Mouse (Mus musculus) stomach, embryonic 16.5 days (tissue): ENCODE data around the gene Rapgefl1. TPM values are rescaled to one million over a fixed set of nuclear protein-coding genes. Genes with fewer than 3 reads are reported as not detected.

ENCODE experiments used
- ATAC-seq: fragments of 200-750 bp; cut with Nextera tagmentation; 2 replicates; pipeline ENCODE4 v1.8.0; 2017; ENCODE audit warnings: moderate number of reproducible peaks, moderate TSS enrichment; ENCODE audit not compliant: insufficient read depth, low FRiP score
- H3K27ac ChIP-seq: fragments of 300-500 bp; sonication (generic); 2 replicates; pipeline ENCODE4 v1.5.1; 2014; ENCODE audit warnings: low read length
- H3K27me3 ChIP-seq: fragments of 300-500 bp; sonication (generic); 2 replicates; pipeline ENCODE4 v1.6.1; 2014; ENCODE audit warnings: low read length, control low read depth, mixed read lengths; ENCODE audit not compliant: control insufficient read depth, insufficient read depth
- H3K36me3 ChIP-seq: fragments of 300-500 bp; sonication (generic); 2 replicates; pipeline ENCODE4 v1.6.1; 2014; ENCODE audit warnings: low read length; ENCODE audit not compliant: control insufficient read depth, insufficient read depth
- H3K4me1 ChIP-seq: fragments of 300-500 bp; sonication (generic); 2 replicates; pipeline ENCODE4 v1.6.1; 2014; ENCODE audit warnings: low read length, control low read depth, mixed read lengths; ENCODE audit not compliant: control insufficient read depth, insufficient read depth
- H3K4me2 ChIP-seq: fragments of 300-500 bp; sonication (generic); 2 replicates; pipeline ENCODE4 v1.6.1; 2014; ENCODE audit warnings: low read depth, low read length, mixed read lengths
- H3K4me3 ChIP-seq: fragments of 300-500 bp; sonication (generic); replicated peaks from 2 replicates; pipeline ENCODE4 v1.5.1; 2014; ENCODE audit warnings: mild to moderate bottlenecking, low read length
- H3K9ac ChIP-seq: fragments of 300-500 bp; sonication (generic); 2 replicates; pipeline ENCODE4 v1.6.1; 2014; ENCODE audit warnings: low read length
- H3K9me3 ChIP-seq: fragments of 300-500 bp; sonication (generic); replicated peaks from 2 replicates; pipeline ENCODE4 v1.6.1; 2016; ENCODE audit warnings: low read length, control low read depth; ENCODE audit not compliant: control insufficient read depth
- WGBS: fragments of 180-500 bp; shearing (Covaris S2); extraction: QIAGEN DNeasy Blood & Tissue Kit; methylation state at CpG from one replicate; pipeline ENCODE4 v1.1.7; 2014; 5-methylcytosine and 5-hydroxymethylcytosine counted together
- polyA plus RNA-seq: library from polyadenylated mRNA; unstranded; fragments of >200 nt; fragmentation: Nextera tagmentation; extraction: Ambion mirVana; gene quantifications from 2 replicates; pipeline ENCODE4 v1.2.1, GENCODE M21; 2015

Gene Rapgefl1
- polyA plus RNA-seq, 1 experiment from 2014 or later, result 6.5 TPM

GRCm38 (mm10) chr11:98877001-98877400 lies 40.4 kb downstream of the Rapgefl1 start:
- ATAC-seq, result no peak
- Histone ChIP-seq H3K27me3 (no peaks in the 10 kb centered on the region), H3K9me3 (no peaks in the 10 kb centered on the region), H3K4me2 (no peak overlapping the region), H3K27ac (no peak overlapping the region), H3K36me3 (no peaks in the 10 kb centered on the region), H3K9ac (no peak overlapping the region), H3K4me3 (no peak overlapping the region), H3K4me1 (no peaks in the 10 kb centered on the region; the same call in 1 of the 2 replicates)
- WGBS, result 76% methylated on average over 9 of the region's 9 CpGs

DNA sequence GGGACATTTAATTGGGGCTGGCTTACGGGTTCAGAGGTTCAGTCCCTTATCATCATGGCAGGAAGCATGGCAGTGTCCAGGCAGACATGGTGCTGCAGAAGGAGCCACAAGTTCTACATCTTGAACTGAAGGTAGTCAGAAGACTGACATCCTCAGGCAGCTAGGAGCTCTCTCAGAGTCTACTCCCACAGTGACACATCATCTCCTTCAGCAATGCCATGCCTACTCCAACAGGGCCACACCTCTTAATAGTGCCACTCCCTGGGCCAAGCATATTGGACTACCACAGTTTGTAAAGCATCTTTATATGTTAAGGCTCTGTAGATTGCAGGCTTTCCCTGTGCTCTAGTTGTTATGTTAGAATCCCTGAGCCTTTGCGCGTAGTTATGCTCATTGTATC lies 51.1 kb downstream of the Rapgefl1 start:
- no peak overlapping the region for H3K27ac ChIP-seq
- H3K36me3 ChIP-seq, result peaks cover 21% of the 10 kb centered on the region
- H3K27me3 ChIP-seq, result no peaks in the 10 kb centered on the region
- no peak overlapping the region for H3K9ac ChIP-seq
- no peaks in the 10 kb centered on the region for H3K9me3 ChIP-seq
- H3K4me3 ChIP-seq, result no peak overlapping the region
- no peak overlapping the region for H3K4me2 ChIP-seq
- ATAC-seq, result no peak
- H3K4me1 ChIP-seq, result 0 out of 2 replicates have a peak, but pooled peaks cover 6% of the 10 kb centered on the region
- 97% methylated on average over 3 of the region's 3 CpGs for WGBS

- Histone ChIP-seq H3K4me3 (no peak overlapping the region), H3K9me3 (no peaks in the 10 kb centered on the region), H3K4me2 (no peak overlapping the region), H3K27me3 (no peaks in the 10 kb centered on the region), H3K4me1 (0 out of 2 replicates have a peak, but pooled peaks cover 6% of the 10 kb centered on the region), H3K36me3 (peaks cover 29% of the 10 kb centered on the region), H3K27ac (no peak overlapping the region), H3K9ac (no peak overlapping the region)
- ATAC-seq, result no peak
- WGBS, result 93% methylated on average over 4 of the region's 4 CpGs
Observed at GRCm38 (mm10) chr11:98889077-98889476, 52.5 kb downstream of the Rapgefl1 start.

DNA sequence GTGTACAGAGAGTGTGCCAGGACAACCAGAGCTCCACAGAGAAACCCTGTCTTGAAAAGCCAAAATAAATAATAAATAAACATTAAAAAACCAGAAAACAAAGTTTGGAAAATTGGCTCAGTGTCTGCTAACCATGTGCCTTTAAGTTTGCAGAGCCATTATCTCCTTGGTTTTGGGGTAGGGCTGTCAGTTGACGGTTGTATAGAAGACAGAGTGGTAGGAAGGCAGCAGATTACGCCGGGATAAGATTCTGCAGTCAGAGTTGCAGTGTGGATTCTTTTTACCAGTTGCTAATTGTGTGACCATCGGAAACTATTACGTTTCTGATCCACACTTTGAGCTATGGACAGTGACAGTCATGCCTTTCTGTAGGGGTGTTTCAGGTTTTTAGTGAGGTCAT lies 53.4 kb downstream of the Rapgefl1 start:
- ATAC-seq, result no peak
- Histone ChIP-seq H3K4me2 (no peak overlapping the region), H3K4me1 (0 out of 2 replicates have a peak, but pooled peaks cover 6% of the 10 kb centered on the region), H3K27me3 (no peaks in the 10 kb centered on the region), H3K36me3 (peaks cover 26% of the 10 kb centered on the region), H3K9me3 (no peaks in the 10 kb centered on the region), H3K4me3 (no peak overlapping the region), H3K9ac (no peak overlapping the region), H3K27ac (no peak overlapping the region)
- 80% methylated on average over 5 of the region's 5 CpGs for WGBS

GRCm38 (mm10) chr11:98892426-98892825 lies 55.8 kb downstream of the Rapgefl1 start:
- H3K27ac ChIP-seq, result no peak overlapping the region

DNA sequence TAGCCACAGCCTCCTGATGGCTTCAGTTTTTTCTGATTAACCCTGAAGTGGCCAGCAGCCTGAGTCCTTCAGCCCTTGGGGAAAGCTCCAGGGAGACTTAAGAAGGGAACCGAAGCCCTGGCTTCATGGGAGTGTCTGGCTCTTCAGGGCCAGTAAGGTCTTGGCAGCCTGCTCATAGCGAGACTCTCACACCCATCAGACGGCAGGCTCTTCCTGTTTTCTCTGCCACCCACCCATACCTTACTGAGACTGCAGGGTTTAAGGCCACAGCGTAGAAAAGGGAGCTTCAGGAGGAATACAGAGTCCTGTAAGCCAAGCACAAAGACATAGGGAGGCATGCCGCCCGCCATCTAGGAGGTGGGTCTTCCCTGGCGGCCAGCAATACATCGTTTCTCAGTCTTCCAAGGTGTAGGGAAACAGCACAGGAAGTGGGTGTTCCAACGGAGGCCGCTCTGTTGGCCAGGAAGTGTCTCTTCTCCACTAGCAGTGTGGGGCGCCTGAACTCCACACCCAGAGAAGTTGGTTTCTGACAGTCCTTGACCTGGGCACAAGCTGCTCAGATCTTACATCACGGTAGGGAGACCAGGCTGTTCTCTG lies 64.0 kb downstream of the Rapgefl1 start:
- 0 out of 2 replicates have a peak, but pooled peaks cover 8% of the 10 kb centered on the region for H3K36me3 ChIP-seq
- H3K9me3 ChIP-seq, result no peaks in the 10 kb centered on the region
- H3K27ac ChIP-seq, result peak overlapping the region; percentile 9; the same call in 1 of the 2 replicates
- WGBS, result 68% methylated on average over 12 of the region's 12 CpGs
- no peak overlapping the region for H3K9ac ChIP-seq
- peaks cover 19% of the 10 kb centered on the region for H3K4me1 ChIP-seq
- ATAC-seq, result no peak
- H3K4me3 ChIP-seq, result no peak overlapping the region
- no peak overlapping the region for H3K4me2 ChIP-seq
- no peaks in the 10 kb centered on the region for H3K27me3 ChIP-seq

More at GRCm38 (mm10) chr11:98892426-98892825, 55.8 kb downstream of the Rapgefl1 start:
- Histone ChIP-seq H3K4me3 (no peak overlapping the region), H3K4me1 (0 out of 2 replicates have a peak, but pooled peaks cover 6% of the 10 kb centered on the region), H3K9me3 (no peaks in the 10 kb centered on the region), H3K9ac (no peak overlapping the region; the same call in 1 of the 2 replicates), H3K36me3 (peaks cover 17% of the 10 kb centered on the region), H3K4me2 (no peak overlapping the region), H3K27me3 (no peaks in the 10 kb centered on the region)
- ATAC-seq, result peak; percentile 46; the same call in 1 of the 2 replicates
- 52% methylated on average over 5 of the region's 5 CpGs for WGBS

GRCm38 (mm10) chr11:98902621-98903245 lies 66.1 kb downstream of the Rapgefl1 start:
- no peak overlapping the region for H3K4me2 ChIP-seq
- peaks cover 23% of the 10 kb centered on the region for H3K4me1 ChIP-seq
- ATAC-seq, result no peak
- peak overlapping the region; percentile 7; the same call in 1 of the 2 replicates for H3K9ac ChIP-seq
- H3K27ac ChIP-seq, result peak overlapping the region; percentile 80
- H3K4me3 ChIP-seq, result no peak overlapping the region
- H3K36me3 ChIP-seq, result 0 out of 2 replicates have a peak, but pooled peaks cover 8% of the 10 kb centered on the region
- H3K27me3 ChIP-seq, result no peaks in the 10 kb centered on the region
- WGBS, result 27% methylated on average over 10 of the region's 10 CpGs
- no peaks in the 10 kb centered on the region for H3K9me3 ChIP-seq

Other genes starting within 250 kb of the Rapgefl1 start
- gene Ormdl3, start 249.4 kb upstream of the Rapgefl1 start, polyA plus RNA-seq, result 56.8 and 61.0 TPM in 2 replicates
- gene Lrrc3c, start 238.5 kb upstream of the Rapgefl1 start, polyA plus RNA-seq, result not detected in 2 replicates
- 0.39 and 1.6 TPM in 2 replicates for gene Gm12355, start 211.1 kb upstream of the Rapgefl1 start, polyA plus RNA-seq
- not detected in 2 replicates for gene Gsdma3, start 210.4 kb upstream of the Rapgefl1 start, polyA plus RNA-seq
- gene Gsdma2, start 190.0 kb upstream of the Rapgefl1 start, polyA plus RNA-seq, result 0.45 and 0.87 TPM in 2 replicates
- 3.7 and 8.3 TPM in 2 replicates for gene Gsdma, start 172.4 kb upstream of the Rapgefl1 start, polyA plus RNA-seq
- 147 and 157 TPM in 2 replicates for gene Psmd3, start 154.2 kb upstream of the Rapgefl1 start, polyA plus RNA-seq
- gene Csf3, start 135.5 kb upstream of the Rapgefl1 start, polyA plus RNA-seq, result not detected in 2 replicates
- 42.2 and 44.2 TPM in 2 replicates for gene Med24, start 107.3 kb upstream of the Rapgefl1 start, polyA plus RNA-seq
- gene Thra, start 96.1 kb upstream of the Rapgefl1 start, polyA plus RNA-seq, result 32.9 and 37.8 TPM in 2 replicates
- 2.6 and 4.1 TPM in 2 replicates for gene Nr1d1, start 61.5 kb upstream of the Rapgefl1 start, polyA plus RNA-seq
- 18.0 and 18.4 TPM in 2 replicates for gene Msl1, start 41.3 kb upstream of the Rapgefl1 start, polyA plus RNA-seq
- gene Casc3, start 31.9 kb upstream of the Rapgefl1 start, polyA plus RNA-seq, result 25.1 and 26.3 TPM in 2 replicates
- gene Wipf2, start 26.9 kb downstream of the Rapgefl1 start, polyA plus RNA-seq, result 5.0 and 5.3 TPM in 2 replicates
- gene Cdc6, start 71.0 kb downstream of the Rapgefl1 start, polyA plus RNA-seq, result 26.9 and 28.1 TPM in 2 replicates
- gene Rara, start 91.0 kb downstream of the Rapgefl1 start, polyA plus RNA-seq, result 28.8 and 30.1 TPM in 2 replicates
- gene Gjd3, start 146.2 kb downstream of the Rapgefl1 start, polyA plus RNA-seq, result 0.44 TPM in 1 of 2 replicates, not detected in the other
- gene Top2a, start 187.4 kb downstream of the Rapgefl1 start, polyA plus RNA-seq, result 186 and 188 TPM in 2 replicates
- gene Igfbp4, start 204.5 kb downstream of the Rapgefl1 start, polyA plus RNA-seq, result 411 and 440 TPM in 2 replicates